Mouse (Mus musculus) myocyte (in vitro differentiated cells): ENCODE measurements around the gene Grb10.

Experiments
- CEBPB ChIP-seq: IDR thresholded peaks from 2 replicates; pipeline ENCODE4 v1.6.1; 2011; ENCODE audit warnings: mild to moderate bottlenecking, moderate library complexity; ENCODE audit not compliant: poor library complexity, insufficient read depth, severe bottlenecking
- E2F4 ChIP-seq: IDR thresholded peaks from one replicate; pipeline ENCODE4 v1.6.1; 2011; ENCODE audit warnings: mild to moderate bottlenecking, control low read depth, moderate library complexity; ENCODE audit not compliant: insufficient read depth
- MAX ChIP-seq: IDR thresholded peaks from one replicate; pipeline ENCODE4 v1.6.1; 2011; ENCODE audit warnings: low read depth, mild to moderate bottlenecking, control low read depth
- POLR2A ChIP-seq: IDR thresholded peaks from one replicate; pipeline ENCODE4 v1.6.1; 2011; ENCODE audit warnings: low read depth, mild to moderate bottlenecking, control low read depth, moderate library complexity; ENCODE audit not compliant: insufficient read length
- SRF ChIP-seq: IDR thresholded peaks from one replicate; pipeline ENCODE4 v1.6.1; 2011; ENCODE audit warnings: low read depth; ENCODE audit not compliant: control insufficient read depth, insufficient read length
- USF1 ChIP-seq: IDR thresholded peaks from one replicate; pipeline ENCODE4 v1.6.1; 2011; ENCODE audit warnings: low read depth, mild to moderate bottlenecking, control low read depth, moderate library complexity

- TF ChIP-seq POLR2A (no peak), USF1 (no peak), MAX (no peak), CEBPB (no peak), E2F4 (no peak), SRF (no peak)
Observed at GRCm38 (mm10) chr11:11954115-11954438, 84.4 kb downstream of the Grb10 start.
